Mouse (Mus musculus): ENCODE results near the gene Elp4.

The Elp4 gene

GRCm38 (mm10) chr2:105669881-105670730 lies 234.3 kb downstream of the Elp4 start:
- DNase-seq (ENCODE audit: low spot score in 2 of 2): no peak

- no peak for DNase-seq (ENCODE audit: low spot score in 2 of 2)
Measured at GRCm38 (mm10) chr2:105669371-105669861, 234.9 kb downstream of the Elp4 start.

GRCm38 (mm10) chr2:105668271-105669270 lies 235.8 kb downstream of the Elp4 start, which contains the start of gene Pax6:
Pax6 (plus strand) TSS chr2:105668900.
- no peak for DNase-seq (ENCODE audit: low spot score in 2 of 2)

GRCm38 (mm10) chr2:105667626-105667950 lies 236.8 kb downstream of the Elp4 start:
- no peak for DNase-seq (ENCODE audit: low spot score in 2 of 2)

- no peak for DNase-seq (ENCODE audit: low spot score in 2 of 2)
Measured at GRCm38 (mm10) chr2:105666763-105667625, 237.4 kb downstream of the Elp4 start.

- no peak for DNase-seq (ENCODE audit: low spot score in 2 of 2)
Measured at GRCm38 (mm10) chr2:105666331-105666730, 238.0 kb downstream of the Elp4 start.

GRCm38 (mm10) chr2:105665491-105666250 lies 238.7 kb downstream of the Elp4 start:
- no peak for DNase-seq (ENCODE audit: low spot score in 2 of 2)

- no peak for DNase-seq (ENCODE audit: low spot score in 2 of 2)
Measured at GRCm38 (mm10) chr2:105664996-105665395, 239.4 kb downstream of the Elp4 start.

GRCm38 (mm10) chr2:105663101-105663511 lies 241.3 kb downstream of the Elp4 start:
- no peak for DNase-seq (ENCODE audit: low spot score in 2 of 2)

- no peak for DNase-seq (ENCODE audit: low spot score in 2 of 2)
Measured at GRCm38 (mm10) chr2:105662606-105663005, 241.8 kb downstream of the Elp4 start.

- DNase-seq (ENCODE audit: low spot score in 2 of 2): no peak
Measured at GRCm38 (mm10) chr2:105662121-105662520, 242.2 kb downstream of the Elp4 start.

GRCm38 (mm10) chr2:105661623-105662066 lies 242.7 kb downstream of the Elp4 start:
- no peak for DNase-seq (ENCODE audit: low spot score in 2 of 2)

- no peak for DNase-seq (ENCODE audit: low spot score in 2 of 2)
Measured at GRCm38 (mm10) chr2:105660874-105661622, 243.3 kb downstream of the Elp4 start.

- no peak for DNase-seq (ENCODE audit: low spot score in 2 of 2)
Measured at GRCm38 (mm10) chr2:105659926-105660873, 244.2 kb downstream of the Elp4 start.

- no peak for DNase-seq (ENCODE audit: low spot score in 2 of 2)
Measured at GRCm38 (mm10) chr2:105659350-105659749, 245.0 kb downstream of the Elp4 start.

- DNase-seq (ENCODE audit: low spot score in 2 of 2): no peak
Measured at GRCm38 (mm10) chr2:105656456-105656855, 247.9 kb downstream of the Elp4 start.
